Mouse (Mus musculus): ENCODE measurements around the gene Prss53. TPM values are rescaled to one million over a fixed set of nuclear protein-coding genes. Genes with fewer than 3 reads are reported as not detected.

Prss53 gene
- polyA plus RNA-seq, 1 experiment from 2014 or later: 0.22 TPM

- H3K4me3 ChIP-seq (ENCODE audit: low read depth, low read length): peak within 1 kb of the TSS; percentile 56
- ATAC-seq (replicated peaks; ENCODE audit: insufficient number of reproducible peaks, low FRiP score, low TSS enrichment, low read depth) (peak; percentile 97), DNase-seq (ENCODE audit: low spot score) (peak; percentile 96)
- peak within 1 kb of the TSS; percentile 65 for H3K9ac ChIP-seq (replicated peaks; ENCODE audit: low read length)
- H3K4me2 ChIP-seq (ENCODE audit: low read depth, low read length): peak within 1 kb of the TSS; percentile 76
- H3K27ac ChIP-seq (replicated peaks; ENCODE audit: low read depth, low read length): peak within 1 kb of the TSS; percentile 22
- under 1% methylated on average over 26 of the region's 26 CpGs for WGBS
- no peaks in the 10 kb centered on the region for H3K36me3 ChIP-seq (replicated peaks; ENCODE audit: control insufficient read depth, insufficient read depth, low read depth, low read length)
- H3K4me1 ChIP-seq (ENCODE audit: control insufficient read depth, insufficient read depth, low read length): no peaks in the 10 kb centered on the region
- H3K27me3 ChIP-seq (ENCODE audit: control insufficient read depth, insufficient read depth, low read length): no peaks in the 10 kb centered on the region
- H3K9me3 ChIP-seq (replicated peaks; ENCODE audit: control insufficient read depth, low read length): no peaks in the 10 kb centered on the region
Measured at GRCm38 (mm10) chr7:127895442-127895841, 4.7 kb upstream of the Prss53 start, which contains the start of the genes Gm21974 and Vkorc1. Gene Gm21974, minus strand, starts transcription at chr7:127895454. Gene Vkorc1, minus strand, starts transcription at chr7:127895617.

GRCm38 (mm10) chr7:127894480-127894879, 3.7 kb upstream of the Prss53 start:
- H3K4me1 ChIP-seq (ENCODE audit: control insufficient read depth, insufficient read depth, low read length): no peaks in the 10 kb centered on the region
- H3K4me2 ChIP-seq (ENCODE audit: low read depth, low read length): peak overlapping the region; percentile 76
- no peak overlapping the region for H3K9ac ChIP-seq (replicated peaks; ENCODE audit: low read length)
- H3K27ac ChIP-seq (replicated peaks; ENCODE audit: low read depth, low read length): no peak overlapping the region
- DNase-seq (ENCODE audit: low spot score) (no peak), ATAC-seq (replicated peaks; ENCODE audit: insufficient number of reproducible peaks, low FRiP score, low TSS enrichment, low read depth) (no peak)
- no peaks in the 10 kb centered on the region for H3K9me3 ChIP-seq (replicated peaks; ENCODE audit: control insufficient read depth, low read length)
- no peaks in the 10 kb centered on the region for H3K27me3 ChIP-seq (ENCODE audit: control insufficient read depth, insufficient read depth, low read length)
- WGBS: 84% methylated on average over 5 of the region's 5 CpGs
- H3K4me3 ChIP-seq (ENCODE audit: low read depth, low read length): peak overlapping the region; percentile 56
- H3K36me3 ChIP-seq (replicated peaks; ENCODE audit: control insufficient read depth, insufficient read depth, low read depth, low read length): no peaks in the 10 kb centered on the region

DNA sequence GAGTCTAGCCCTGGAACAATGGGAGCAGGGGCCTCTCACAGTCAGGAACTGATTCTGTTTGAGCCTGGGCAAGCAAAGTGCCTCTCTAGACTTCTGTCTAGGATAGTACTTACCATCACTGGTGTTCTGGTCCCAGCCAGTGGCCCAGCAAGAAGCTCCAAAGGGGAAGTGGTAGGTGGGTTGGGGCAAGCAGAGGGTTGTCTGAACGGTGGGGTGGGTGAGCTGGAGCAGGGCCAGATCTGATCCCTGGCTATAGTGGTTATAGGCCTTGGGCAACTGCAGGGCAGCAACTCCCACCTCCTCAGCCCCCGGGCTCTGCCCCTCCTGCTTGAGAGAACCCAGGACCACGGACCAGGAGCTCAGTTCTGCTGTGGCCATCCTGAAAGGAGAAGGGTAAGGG, 1.9 kb downstream of the Prss53 start:
- Histone ChIP-seq H3K36me3 (replicated peaks; ENCODE audit: control insufficient read depth, insufficient read depth, low read depth, low read length) (peaks cover 11% of the 10 kb centered on the region), H3K4me1 (ENCODE audit: control insufficient read depth, insufficient read depth, low read length) (no peaks in the 10 kb centered on the region), H3K9ac (replicated peaks; ENCODE audit: low read length) (no peak overlapping the region), H3K27me3 (ENCODE audit: control insufficient read depth, insufficient read depth, low read length) (no peaks in the 10 kb centered on the region), H3K4me2 (ENCODE audit: low read depth, low read length) (no peak overlapping the region), H3K4me3 (ENCODE audit: low read depth, low read length) (no peak overlapping the region), H3K27ac (replicated peaks; ENCODE audit: low read depth, low read length) (no peak overlapping the region), H3K9me3 (replicated peaks; ENCODE audit: control insufficient read depth, low read length) (no peaks in the 10 kb centered on the region)
- 83% methylated on average over 3 of the region's 3 CpGs for WGBS
- ATAC-seq (replicated peaks; ENCODE audit: insufficient number of reproducible peaks, low FRiP score, low TSS enrichment, low read depth) (no peak), DNase-seq (ENCODE audit: low spot score) (no peak)

DNA sequence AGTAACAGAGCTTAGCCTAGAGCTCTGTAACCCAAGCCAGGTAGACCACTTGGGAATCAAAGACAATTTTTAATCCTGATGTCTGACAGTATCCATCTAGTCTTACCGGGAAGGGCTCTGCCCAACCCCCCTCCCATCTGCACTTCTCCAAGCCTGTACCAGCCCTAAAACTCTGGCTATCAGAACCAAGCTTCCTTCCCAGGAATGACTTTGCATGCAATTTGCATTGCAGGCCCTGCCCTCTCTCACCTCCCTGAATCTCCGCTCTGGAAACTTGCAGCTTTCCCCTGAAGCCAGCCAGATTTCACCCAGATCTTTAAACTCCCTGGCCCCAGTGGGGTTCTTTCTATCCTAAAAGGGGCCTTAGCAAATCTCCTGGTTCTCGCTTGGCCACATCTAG, 3.0 kb downstream of the Prss53 start:
- Histone ChIP-seq H3K9ac (replicated peaks; ENCODE audit: low read length) (no peak overlapping the region), H3K4me3 (ENCODE audit: low read depth, low read length) (no peak overlapping the region), H3K9me3 (replicated peaks; ENCODE audit: control insufficient read depth, low read length) (no peaks in the 10 kb centered on the region), H3K27me3 (ENCODE audit: control insufficient read depth, insufficient read depth, low read length) (no peaks in the 10 kb centered on the region), H3K4me1 (ENCODE audit: control insufficient read depth, insufficient read depth, low read length) (no peaks in the 10 kb centered on the region), H3K27ac (replicated peaks; ENCODE audit: low read depth, low read length) (no peak overlapping the region), H3K36me3 (replicated peaks; ENCODE audit: control insufficient read depth, insufficient read depth, low read depth, low read length) (peaks cover 15% of the 10 kb centered on the region), H3K4me2 (ENCODE audit: low read depth, low read length) (no peak overlapping the region)
- 83% methylated on average over 3 of the region's 3 CpGs for WGBS
- ATAC-seq (replicated peaks; ENCODE audit: insufficient number of reproducible peaks, low FRiP score, low TSS enrichment, low read depth) (no peak), DNase-seq (ENCODE audit: low spot score) (no peak)

GRCm38 (mm10) chr7:127887191-127887590, 3.6 kb downstream of the Prss53 start:
- H3K4me3 ChIP-seq (ENCODE audit: low read depth, low read length): no peak overlapping the region
- H3K27me3 ChIP-seq (ENCODE audit: control insufficient read depth, insufficient read depth, low read length): no peaks in the 10 kb centered on the region
- no peak overlapping the region for H3K27ac ChIP-seq (replicated peaks; ENCODE audit: low read depth, low read length)
- no peak for DNase-seq (ENCODE audit: low spot score)
- H3K4me2 ChIP-seq (ENCODE audit: low read depth, low read length): no peak overlapping the region
- no peaks in the 10 kb centered on the region for H3K4me1 ChIP-seq (ENCODE audit: control insufficient read depth, insufficient read depth, low read length)
- ATAC-seq (replicated peaks; ENCODE audit: insufficient number of reproducible peaks, low FRiP score, low TSS enrichment, low read depth): no peak
- no peaks in the 10 kb centered on the region for H3K9me3 ChIP-seq (replicated peaks; ENCODE audit: control insufficient read depth, low read length)
- H3K9ac ChIP-seq (replicated peaks; ENCODE audit: low read length): no peak overlapping the region
- 83% methylated on average over 8 of the region's 8 CpGs for WGBS
- H3K36me3 ChIP-seq (replicated peaks; ENCODE audit: control insufficient read depth, insufficient read depth, low read depth, low read length): peaks cover 19% of the 10 kb centered on the region

- Histone ChIP-seq H3K4me2 (ENCODE audit: low read depth, low read length) (no peak overlapping the region), H3K4me1 (ENCODE audit: control insufficient read depth, insufficient read depth, low read length) (no peaks in the 10 kb centered on the region), H3K9ac (replicated peaks; ENCODE audit: low read length) (no peak overlapping the region), H3K27ac (replicated peaks; ENCODE audit: low read depth, low read length) (no peak overlapping the region), H3K36me3 (replicated peaks; ENCODE audit: control insufficient read depth, insufficient read depth, low read depth, low read length) (peaks cover 25% of the 10 kb centered on the region), H3K9me3 (replicated peaks; ENCODE audit: control insufficient read depth, low read length) (no peaks in the 10 kb centered on the region), H3K4me3 (ENCODE audit: low read depth, low read length) (no peak overlapping the region), H3K27me3 (ENCODE audit: control insufficient read depth, insufficient read depth, low read length) (no peaks in the 10 kb centered on the region)
- 91% methylated on average over 6 of the region's 6 CpGs for WGBS
- no peak for ATAC-seq (replicated peaks; ENCODE audit: insufficient number of reproducible peaks, low FRiP score, low TSS enrichment, low read depth)
- no peak for DNase-seq (ENCODE audit: low spot score)
Measured at GRCm38 (mm10) chr7:127886551-127886950, 4.2 kb downstream of the Prss53 start.

- H3K4me3 ChIP-seq (ENCODE audit: low read depth, low read length): no peak overlapping the region
- WGBS: 64% methylated on average over 6 of the region's 6 CpGs
- no peak for ATAC-seq (replicated peaks; ENCODE audit: insufficient number of reproducible peaks, low FRiP score, low TSS enrichment, low read depth)
- no peak for DNase-seq (ENCODE audit: low spot score)
- H3K27ac ChIP-seq (replicated peaks; ENCODE audit: low read depth, low read length): no peak overlapping the region
- H3K36me3 ChIP-seq (replicated peaks; ENCODE audit: control insufficient read depth, insufficient read depth, low read depth, low read length): peaks cover 31% of the 10 kb centered on the region
- H3K27me3 ChIP-seq (ENCODE audit: control insufficient read depth, insufficient read depth, low read length): no peaks in the 10 kb centered on the region
- H3K9me3 ChIP-seq (replicated peaks; ENCODE audit: control insufficient read depth, low read length): no peaks in the 10 kb centered on the region
- no peaks in the 10 kb centered on the region for H3K4me1 ChIP-seq (ENCODE audit: control insufficient read depth, insufficient read depth, low read length)
- H3K4me2 ChIP-seq (ENCODE audit: low read depth, low read length): no peak overlapping the region
- no peak overlapping the region for H3K9ac ChIP-seq (replicated peaks; ENCODE audit: low read length)
Measured at GRCm38 (mm10) chr7:127885951-127886350, 4.8 kb downstream of the Prss53 start.

DNA sequence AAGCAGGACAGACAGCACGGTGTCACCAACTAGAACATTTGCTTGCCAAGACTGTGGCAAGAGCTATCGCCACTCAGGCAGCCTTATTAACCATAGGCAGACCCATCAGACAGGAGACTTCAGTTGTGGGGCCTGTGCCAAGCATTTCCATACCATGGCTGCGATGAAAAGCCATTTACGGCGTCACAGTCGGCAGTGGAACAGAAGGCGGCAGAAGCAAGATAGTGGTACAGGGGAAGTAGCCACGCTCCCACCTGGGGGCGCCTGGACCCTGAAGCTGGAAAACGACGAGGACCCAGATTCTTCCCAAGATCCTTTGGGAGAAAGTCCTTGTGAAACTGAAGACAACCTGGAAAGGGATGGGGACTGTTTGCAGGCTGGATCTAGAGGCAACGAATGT, 10.3 kb downstream of the Prss53 start:
- Histone ChIP-seq H3K27ac (replicated peaks; ENCODE audit: low read depth, low read length) (no peak overlapping the region), H3K4me2 (ENCODE audit: low read depth, low read length) (no peak overlapping the region), H3K9ac (replicated peaks; ENCODE audit: low read length) (no peak overlapping the region), H3K4me3 (ENCODE audit: low read depth, low read length) (no peak overlapping the region), H3K9me3 (replicated peaks; ENCODE audit: control insufficient read depth, low read length) (no peaks in the 10 kb centered on the region), H3K27me3 (ENCODE audit: control insufficient read depth, insufficient read depth, low read length) (no peaks in the 10 kb centered on the region), H3K4me1 (ENCODE audit: control insufficient read depth, insufficient read depth, low read length) (no peaks in the 10 kb centered on the region), H3K36me3 (replicated peaks; ENCODE audit: control insufficient read depth, insufficient read depth, low read depth, low read length) (peaks cover 44% of the 10 kb centered on the region)
- WGBS: 83% methylated on average over 12 of the region's 12 CpGs
- DNase-seq (ENCODE audit: low spot score): no peak
- ATAC-seq (replicated peaks; ENCODE audit: insufficient number of reproducible peaks, low FRiP score, low TSS enrichment, low read depth): no peak
